Mouse (Mus musculus) CD4-positive helper T cell, adult 2 months (primary cell): ENCODE measurements around the gene Itfg2.

Experiments used
- DNase-seq: peaks from one replicate; pipeline ENCODE4 v3.0.0-alpha.2; 2012; ENCODE audit warnings: low read depth, missing footprints, low spot score

The Itfg2 gene

DNA sequence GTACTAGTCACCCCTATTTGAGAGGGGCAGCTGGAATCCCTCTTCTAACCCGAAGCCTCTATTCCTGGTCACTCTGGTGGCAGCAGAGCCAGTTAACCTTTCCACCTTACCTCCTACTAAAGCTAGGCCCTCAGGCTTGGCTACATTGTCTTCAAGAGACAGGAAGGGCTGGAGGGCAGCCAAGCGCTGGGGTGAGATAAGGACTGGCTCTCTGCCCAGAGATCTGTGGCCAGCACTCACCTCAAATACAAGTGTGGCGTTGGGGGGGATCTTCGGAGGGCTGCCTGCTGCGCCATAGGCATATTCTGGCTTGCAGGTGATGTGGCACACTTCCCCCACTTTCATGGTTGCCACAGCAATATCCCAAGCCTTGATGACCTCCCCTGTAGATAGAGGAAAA is 10.7 kb upstream of the Itfg2 start:
- DNase-seq = no peak

- DNase-seq = no peak
Observed at GRCm38 (mm10) chr6:128433566-128433965, 8.8 kb upstream of the Itfg2 start.

DNA sequence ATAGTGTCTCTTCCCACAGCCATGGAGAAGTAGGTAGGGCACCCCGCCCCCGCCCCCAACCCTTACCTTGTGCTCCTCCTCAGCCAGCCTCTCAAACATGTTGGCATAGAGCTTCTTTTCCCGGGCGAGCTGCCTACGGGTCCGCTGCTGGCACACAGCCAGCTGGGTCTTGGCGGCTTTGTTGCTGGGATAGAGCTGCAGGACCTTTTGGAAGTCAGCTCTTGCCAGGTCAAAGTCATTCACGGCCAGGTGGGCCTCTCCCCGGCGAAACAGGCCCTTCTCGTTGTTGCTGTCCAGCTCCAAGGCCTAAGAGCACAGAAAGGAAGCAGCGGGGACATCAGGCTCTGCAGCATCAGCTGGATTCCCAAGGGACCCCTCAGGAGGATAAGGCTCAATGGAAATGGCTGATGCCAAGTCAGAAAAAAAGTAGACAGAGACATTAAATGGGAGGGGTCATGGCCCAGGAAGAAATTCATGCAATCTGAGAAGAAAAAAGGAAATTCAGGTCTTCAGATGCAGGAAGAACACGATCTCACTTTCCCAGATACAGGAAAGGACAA is 7.7 kb upstream of the Itfg2 start:
- DNase-seq = no peak

GRCm38 (mm10) chr6:128429826-128430225 is 5.1 kb upstream of the Itfg2 start:
- DNase-seq = no peak

DNA sequence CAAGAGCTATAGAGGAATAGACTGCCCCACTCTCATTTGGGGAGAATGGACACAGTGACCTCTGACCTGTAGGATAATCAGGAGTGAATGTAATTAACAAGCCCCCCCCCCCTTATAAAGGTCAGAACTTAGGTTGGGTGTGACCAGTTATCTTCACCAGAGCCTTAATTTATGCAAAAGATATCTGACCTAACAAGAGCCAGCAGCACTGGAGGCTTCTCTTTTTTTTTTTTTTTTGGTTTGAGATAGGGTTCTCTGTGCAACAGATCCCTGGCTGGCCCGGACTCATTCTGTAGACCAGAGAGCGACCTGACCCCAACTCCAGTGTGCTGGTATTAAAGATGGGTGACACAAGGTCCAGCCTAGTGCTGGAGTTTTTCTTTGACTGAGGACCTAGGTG is 4.6 kb upstream of the Itfg2 start:
- no peak for DNase-seq

GRCm38 (mm10) chr6:128427571-128427970 is 2.8 kb upstream of the Itfg2 start:
- no peak for DNase-seq

GRCm38 (mm10) chr6:128425046-128425445 is 315 bp upstream of the Itfg2 start:
- no peak for DNase-seq

- no peak for DNase-seq
Observed at GRCm38 (mm10) chr6:128423496-128424268, 1.0 kb downstream of the Itfg2 start.

DNA sequence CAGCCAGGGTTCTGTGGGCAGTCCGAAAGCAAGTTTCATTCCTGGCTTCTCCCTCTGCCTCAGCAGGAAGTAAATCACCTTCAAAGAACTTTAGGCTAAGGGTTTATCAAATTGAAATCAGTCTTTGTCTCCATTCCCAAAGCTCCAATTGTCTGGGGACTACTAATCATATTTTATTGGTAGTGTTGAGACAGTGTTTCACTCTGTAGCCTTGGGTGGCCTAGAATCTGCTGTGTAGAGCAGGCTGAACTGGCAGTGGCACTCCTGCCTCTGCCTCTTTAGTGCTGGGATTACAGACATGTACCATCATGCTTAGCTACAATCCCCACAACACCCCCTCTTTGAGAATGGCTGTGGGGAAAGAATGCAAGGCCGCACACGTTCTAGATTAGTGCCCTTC is 3.3 kb downstream of the Itfg2 start:
- DNase-seq = no peak

GRCm38 (mm10) chr6:128421036-128421435 is 3.7 kb downstream of the Itfg2 start:
- no peak for DNase-seq

DNA sequence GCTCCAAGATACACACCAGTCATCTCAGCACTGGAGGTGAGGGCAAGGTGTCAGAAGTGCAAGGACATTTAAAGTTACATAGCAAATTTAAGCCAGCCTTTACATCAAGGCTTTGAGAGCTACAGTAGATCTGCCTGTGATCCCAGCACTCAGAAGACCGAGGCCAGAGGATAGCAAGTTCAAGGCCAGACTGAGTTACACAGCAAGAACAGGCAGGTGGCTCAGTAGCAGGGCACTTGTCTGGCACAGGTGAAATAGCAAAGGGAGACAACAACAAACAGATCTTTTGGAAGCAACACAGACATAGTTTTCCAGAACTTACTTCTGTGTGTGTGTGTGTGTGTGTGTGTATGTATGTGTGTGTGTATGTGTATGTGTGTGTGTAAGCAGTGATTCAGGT is 6.7 kb downstream of the Itfg2 start:
- DNase-seq = no peak

DNA sequence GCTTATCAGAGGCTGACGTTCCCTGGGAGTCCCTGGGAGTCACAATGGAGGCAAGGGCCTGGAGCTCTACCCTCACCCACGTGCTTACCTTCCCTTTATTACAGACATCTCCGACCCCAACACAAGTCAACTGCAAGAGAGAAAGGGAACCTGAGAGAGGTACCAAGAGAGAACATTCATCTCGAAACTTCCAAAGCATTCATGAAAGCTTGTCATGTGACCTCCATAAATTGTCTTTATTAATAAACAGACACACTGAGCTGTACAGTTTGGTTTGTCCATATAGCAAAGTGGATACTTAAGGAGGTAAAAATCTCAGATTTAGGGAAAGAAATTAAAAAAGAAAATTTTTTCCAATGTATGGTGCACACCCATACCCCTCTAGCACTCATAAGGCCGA is 8.6 kb downstream of the Itfg2 start:
- no peak for DNase-seq

DNA sequence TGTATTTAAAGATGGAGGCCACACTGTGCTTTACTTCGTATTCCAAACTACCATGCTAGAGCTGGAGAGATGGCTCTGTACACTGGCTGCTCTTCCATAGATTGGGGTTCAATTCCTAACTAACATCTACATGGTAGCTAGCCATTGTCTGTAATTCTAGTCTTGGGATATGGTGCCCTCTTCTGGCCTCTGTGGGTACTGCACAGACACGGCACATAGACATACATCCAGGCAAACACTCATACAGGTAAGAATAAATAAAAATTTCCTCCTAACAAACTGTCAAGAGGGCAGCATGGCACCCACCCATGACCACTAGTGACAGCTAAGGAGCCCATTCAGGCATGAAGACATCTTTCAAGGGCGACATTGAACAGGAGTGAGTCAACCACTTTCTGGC is 13.6 kb downstream of the Itfg2 start:
- DNase-seq = peak; percentile 70

GRCm38 (mm10) chr6:128410305-128410704 is 14.4 kb downstream of the Itfg2 start:
- no peak for DNase-seq

- no peak for DNase-seq
Observed at GRCm38 (mm10) chr6:128408544-128409125, 16.1 kb downstream of the Itfg2 start.

DNA sequence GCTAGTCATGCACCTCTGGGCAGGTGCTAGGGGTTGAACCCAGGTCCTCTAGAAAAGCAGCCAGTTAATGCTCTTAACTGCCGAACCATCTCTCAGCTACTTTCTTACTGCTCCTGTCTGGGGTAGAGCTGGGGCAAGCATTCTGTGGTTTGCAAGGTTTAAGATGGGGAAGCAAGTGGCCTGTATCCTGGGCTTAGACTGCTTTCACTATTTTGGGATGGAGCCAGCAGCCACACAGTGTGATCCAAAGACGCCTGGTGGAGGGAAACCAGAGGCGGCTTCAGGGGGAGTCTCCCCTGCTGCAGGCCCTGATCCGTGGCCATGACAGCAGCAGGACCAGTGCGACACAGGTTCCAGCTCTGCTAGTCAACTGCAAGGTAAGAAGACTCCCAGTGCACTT is 20.0 kb downstream of the Itfg2 start:
- no peak for DNase-seq

DNA sequence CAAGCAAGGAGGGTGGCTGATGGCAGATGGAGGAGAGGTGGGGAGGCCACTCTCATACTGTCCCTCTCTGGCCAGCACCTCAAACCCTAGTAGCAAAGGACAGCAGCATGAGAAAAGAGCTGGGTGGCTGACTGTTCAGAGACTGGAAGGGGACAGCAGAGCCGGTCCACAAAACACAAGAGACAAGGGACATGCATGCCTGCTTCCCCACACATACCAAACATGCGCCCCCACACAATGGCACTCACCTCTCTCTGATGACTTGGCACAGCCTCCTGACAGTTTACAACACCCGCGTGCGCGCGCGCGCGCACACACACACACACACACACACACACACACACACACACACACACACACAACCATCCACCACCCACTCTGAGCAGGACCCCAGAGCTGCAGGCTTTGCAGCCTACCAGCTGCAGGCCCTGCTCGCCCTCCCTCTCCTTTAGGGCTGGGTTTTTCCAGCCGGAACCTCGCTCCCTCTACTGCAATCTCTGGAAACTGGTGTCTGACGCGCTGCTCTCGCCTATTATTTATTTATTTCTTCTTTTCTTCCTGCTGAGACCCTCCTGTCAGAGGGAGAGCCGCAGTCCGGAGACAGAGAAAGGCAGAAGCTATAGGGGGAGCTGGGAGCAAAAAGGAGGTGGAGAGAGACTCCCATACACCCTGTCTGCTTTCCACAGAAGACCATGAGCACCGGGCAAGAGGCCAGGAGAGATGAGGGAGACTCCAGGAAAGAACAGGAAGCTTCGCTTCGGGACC is 25.1 kb downstream of the Itfg2 start:
- no peak for DNase-seq

- no peak for DNase-seq
Observed at GRCm38 (mm10) chr6:128398996-128399395, 25.7 kb downstream of the Itfg2 start, which contains the start of gene Nrip2. TSS of gene Nrip2 (plus strand) at chr6:128399296.

DNA sequence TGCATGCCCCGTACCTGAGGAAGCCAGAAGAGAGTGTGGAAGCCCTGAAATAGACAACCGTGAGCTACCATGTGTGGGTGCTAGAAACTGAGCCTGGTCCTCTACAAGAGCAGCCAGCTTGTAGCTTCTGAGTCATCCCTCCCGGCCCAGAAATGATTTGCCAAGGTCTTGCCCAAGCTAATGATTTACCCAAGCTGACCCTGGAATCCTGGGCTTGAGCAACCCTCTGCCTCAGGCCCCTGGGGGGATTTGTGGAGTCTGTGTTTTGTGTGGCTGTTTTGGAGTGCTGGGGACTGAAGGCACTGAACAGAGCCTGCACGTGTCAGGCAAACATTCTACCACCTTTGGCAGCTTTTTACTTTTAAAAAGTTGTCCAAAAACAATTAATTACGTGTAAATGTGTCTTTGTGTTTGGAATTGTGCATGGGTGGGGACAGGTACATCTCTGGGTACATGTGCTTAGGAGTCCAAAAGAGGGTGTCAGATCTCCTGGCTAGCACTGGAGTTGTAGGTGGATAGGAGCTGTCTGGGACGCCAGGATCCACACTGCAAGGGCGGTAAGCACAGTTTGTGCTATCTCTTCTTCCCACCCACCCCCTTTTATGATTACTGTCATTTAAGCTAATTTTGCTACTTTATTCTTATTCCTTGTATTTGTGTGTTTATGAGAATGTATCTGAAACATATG is 27.0 kb downstream of the Itfg2 start:
- no peak for DNase-seq

- DNase-seq = no peak
Observed at GRCm38 (mm10) chr6:128390683-128391082, 34.0 kb downstream of the Itfg2 start.

DNA sequence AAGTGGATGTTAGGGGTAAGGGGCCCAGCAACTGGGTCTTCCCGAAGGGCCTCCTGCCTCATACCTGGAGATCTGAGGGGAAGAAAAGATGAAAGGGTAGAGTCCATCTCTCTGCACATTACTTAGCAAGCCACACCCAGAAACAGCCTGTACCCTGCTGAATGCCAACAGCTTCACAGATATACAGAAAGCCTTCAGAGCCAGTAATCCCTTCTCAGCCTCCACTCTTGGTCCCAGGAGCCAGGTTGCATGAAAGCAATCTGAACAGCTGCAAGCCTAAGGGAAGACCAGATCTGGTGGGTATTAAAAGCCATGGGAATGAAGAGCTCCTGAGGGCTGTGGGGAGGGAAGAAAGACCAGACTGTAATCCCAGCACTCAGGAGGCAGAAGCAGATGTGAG is 35.5 kb downstream of the Itfg2 start:
- no peak for DNase-seq

DNA sequence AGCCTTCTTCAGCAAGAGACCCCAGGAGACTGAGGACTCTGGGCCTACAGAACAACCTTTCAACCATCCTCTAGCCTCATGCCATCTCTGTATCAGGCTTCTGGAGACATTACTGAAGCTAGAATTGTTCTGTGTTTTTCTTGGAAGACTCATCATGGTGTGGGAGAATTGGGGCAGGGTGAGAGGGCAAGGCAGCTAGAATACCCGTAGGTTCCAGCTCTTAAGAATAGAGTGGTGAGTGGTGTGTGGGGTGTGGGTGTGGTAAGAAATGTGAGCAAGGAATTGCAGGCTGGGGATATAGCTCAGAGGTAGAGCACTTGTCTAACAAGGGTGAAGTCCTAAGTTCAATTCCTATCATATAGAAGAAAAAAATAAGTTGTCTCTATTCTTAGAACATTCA is 39.7 kb downstream of the Itfg2 start:
- no peak for DNase-seq
